ENCODE assay signal across 8 mouse cellular contexts in the genomic region with DNA sequence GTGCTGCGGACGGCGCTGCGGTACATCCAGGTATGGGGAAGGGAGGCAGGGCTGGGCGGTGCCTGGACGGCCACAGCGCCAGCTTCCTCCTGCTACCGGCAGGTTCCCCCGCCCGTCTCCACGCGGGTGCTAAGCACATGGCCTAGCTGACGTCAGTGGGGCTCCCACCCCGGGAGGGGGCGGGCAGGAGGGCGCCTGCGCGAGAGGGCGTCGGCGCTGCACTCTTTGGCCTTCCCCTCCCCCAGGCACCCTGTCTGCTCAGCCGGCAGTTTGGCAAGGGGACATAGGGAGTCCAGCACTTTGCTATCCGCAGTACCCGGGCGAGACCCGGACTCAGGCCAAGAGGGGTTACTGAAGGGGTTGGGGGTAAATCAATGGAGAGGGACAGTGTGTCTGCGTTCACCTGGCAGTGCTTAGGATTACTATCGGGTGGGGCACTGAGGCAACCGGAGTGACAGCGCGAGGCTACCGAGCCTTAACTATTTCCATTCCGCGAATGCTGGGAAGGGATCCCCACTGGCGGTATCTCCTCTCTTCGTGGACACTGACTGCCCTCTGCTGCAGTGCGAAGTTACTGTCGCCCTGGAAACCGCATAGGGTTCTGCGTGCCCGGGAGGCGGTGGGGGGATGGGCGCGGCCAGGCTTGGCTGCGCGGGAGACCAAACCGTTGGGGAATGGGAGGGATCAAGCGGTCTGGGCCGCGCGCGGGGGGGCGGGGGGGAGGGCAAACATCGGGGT. TPM values are rescaled to one million over a fixed set of nuclear protein-coding genes. Genes with fewer than 3 reads are reported as not detected.
DNase-seq lines count a peak whose midpoint lies in the region; ATAC-seq and TF ChIP-seq lines count a peak whose summit lies in the region.

No protein-coding gene starts in this region.

- peak overlapping the region; percentile 56 for H3K4me3 ChIP-seq in embryonic facial prominence, embryonic 13.5 days
- H3K4me3 ChIP-seq in kidney, adult 2 months (ENCODE audit: insufficient read depth, low read depth, low read length): peak overlapping the region; percentile 63
- peak overlapping the region; percentile 56 for H3K4me3 ChIP-seq in limb, embryonic 12.5 days (replicated peaks)
- H3K4me3 ChIP-seq in midbrain, embryonic 14.5 days (replicated peaks; ENCODE audit: low read depth, low read length): peak overlapping the region; percentile 49

- peaks cover 55% of the 10 kb centered on the region for H3K4me1 ChIP-seq in embryonic facial prominence, embryonic 13.5 days
- H3K4me1 ChIP-seq in kidney, adult 2 months (ENCODE audit: control insufficient read depth, insufficient read depth, low read length): peaks cover 57% of the 10 kb centered on the region
- peaks cover 51% of the 10 kb centered on the region for H3K4me1 ChIP-seq in limb, embryonic 12.5 days (replicated peaks)
- peaks cover 17% of the 10 kb centered on the region for H3K4me1 ChIP-seq in midbrain, embryonic 14.5 days (ENCODE audit: control insufficient read depth, insufficient read depth, low read length)

- 0 out of 2 replicates have a peak, but pooled peaks have one; percentile 8 for TF ChIP-seq CTCF in kidney, adult 2 months (conservative IDR thresholded peaks at IDR 0.05; ENCODE audit: insufficient read depth, insufficient read length, low read depth, low read length)

- H3K9ac ChIP-seq in embryonic facial prominence, embryonic 13.5 days: peak overlapping the region; percentile 67
- peak overlapping the region; percentile 69 for H3K9ac ChIP-seq in limb, embryonic 12.5 days (replicated peaks)
- peak overlapping the region; percentile 59 for H3K9ac ChIP-seq in midbrain, embryonic 14.5 days (replicated peaks; ENCODE audit: low read length)

- TF ChIP-seq POLR2A in kidney, adult 2 months (IDR thresholded peaks at IDR 0.05; ENCODE audit: low read depth, low read length): no peak

- H3K27ac ChIP-seq in embryonic facial prominence, embryonic 13.5 days: peak overlapping the region; percentile 94
- H3K27ac ChIP-seq in kidney, adult 2 months (ENCODE audit: insufficient read depth, low read depth, low read length): peak overlapping the region; percentile 97
- peak overlapping the region; percentile 93 for H3K27ac ChIP-seq in limb, embryonic 12.5 days
- H3K27ac ChIP-seq in midbrain, embryonic 14.5 days (replicated peaks; ENCODE audit: low read depth, low read length): peak overlapping the region; percentile 89

- ATAC-seq in embryonic facial prominence, embryonic 13.5 days (ENCODE audit: insufficient number of reproducible peaks, insufficient read depth, low FRiP score, low TSS enrichment, low read depth): peak; percentile 72
- peak; percentile 58 for ATAC-seq in limb, embryonic 12.5 days (ENCODE audit: insufficient number of reproducible peaks, insufficient read depth, low FRiP score, low TSS enrichment, low read depth)
- ATAC-seq in midbrain, embryonic 14.5 days (ENCODE audit: low FRiP score, low TSS enrichment): peak; percentile 70

- H3K4me2 ChIP-seq in embryonic facial prominence, embryonic 13.5 days: peak overlapping the region; percentile 77
- peak overlapping the region; percentile 72 for H3K4me2 ChIP-seq in limb, embryonic 12.5 days
- H3K4me2 ChIP-seq in midbrain, embryonic 14.5 days (ENCODE audit: low read length): peak overlapping the region; percentile 80

- no peaks in the 10 kb centered on the region for H3K27me3 ChIP-seq in embryonic facial prominence, embryonic 13.5 days
- H3K27me3 ChIP-seq in kidney, adult 2 months (replicated peaks; ENCODE audit: control insufficient read depth, insufficient read depth, low read length): no peaks in the 10 kb centered on the region
- H3K27me3 ChIP-seq in limb, embryonic 12.5 days: no peaks in the 10 kb centered on the region
- no peaks in the 10 kb centered on the region for H3K27me3 ChIP-seq in midbrain, embryonic 14.5 days (ENCODE audit: control insufficient read depth, insufficient read depth, low read length)

- no peaks in the 10 kb centered on the region for H3K9me3 ChIP-seq in embryonic facial prominence, embryonic 13.5 days
- H3K9me3 ChIP-seq in limb, embryonic 12.5 days: no peaks in the 10 kb centered on the region
- no peaks in the 10 kb centered on the region for H3K9me3 ChIP-seq in midbrain, embryonic 14.5 days (ENCODE audit: control insufficient read depth, low read length)

- DNase-seq in 3T3-L1 (ENCODE audit: low read depth, low spot score): peak; percentile 80
- DNase-seq in adrenal gland, postnatal 36 days: peak; percentile 97 to 98
- DNase-seq in heart, adult 18-20 months: peak; percentile 95 to 97
- DNase-seq in kidney, adult 2 months: peak; percentile 98
- DNase-seq in midbrain, embryonic 14.5 days: peak; percentile 88
- peak; percentile 93 for DNase-seq in spleen, adult 12 weeks (ENCODE audit: low spot score)

- peaks cover 36% of the 10 kb centered on the region for H3K36me3 ChIP-seq in embryonic facial prominence, embryonic 13.5 days
- H3K36me3 ChIP-seq in kidney, adult 2 months (ENCODE audit: control insufficient read depth, insufficient read depth, low read length): no peaks in the 10 kb centered on the region
- H3K36me3 ChIP-seq in limb, embryonic 12.5 days: peaks cover 33% of the 10 kb centered on the region
- peaks cover 25% of the 10 kb centered on the region for H3K36me3 ChIP-seq in midbrain, embryonic 14.5 days (ENCODE audit: control insufficient read depth, insufficient read depth, low read length)

- 1% methylated on average over 54 of the region's 54 CpGs for WGBS in embryonic facial prominence, embryonic 13.5 days
- under 1% methylated on average over 54 of the region's 54 CpGs for WGBS in kidney, adult 2 months
- WGBS in limb, embryonic 12.5 days: 1% methylated on average over 54 of the region's 54 CpGs
- 1% methylated on average over 54 of the region's 54 CpGs for WGBS in midbrain, embryonic 14.5 days

RNA-seq across cellular contexts. Expression of a gene that starts 7.1 kb away (rescaled TPM):
- total RNA-seq in adrenal gland, postnatal 36 days (2021): 10 to 100 TPM; 27.6 to 30.6 TPM
- polyA plus RNA-seq in embryonic facial prominence, embryonic 13.5 days (2015; fragmentation: Nextera tagmentation; extraction: Ambion mirVana): 5.7 and 6.0 TPM in 2 replicates
- total RNA-seq in heart, adult 18-20 months (2021): 1 to 10 TPM; 5.8 to 6.3 TPM
- polyA plus RNA-seq in kidney, adult 2 months (2012; rRNA removed): 12.8 and 13.9 TPM in 2 replicates
- 4.4 and 5.7 TPM in 2 replicates for polyA plus RNA-seq in limb, embryonic 12.5 days (2016; fragmentation: Nextera tagmentation; extraction: Ambion mirVana)
- 9.8 and 10.3 TPM in 2 replicates for polyA plus RNA-seq in midbrain, embryonic 14.5 days (2014; fragmentation: Nextera tagmentation; extraction: Ambion mirVana)

RNA-seq across cellular contexts. Expression of a gene that starts 59.0 kb away (rescaled TPM):
- 10 to 100 TPM; 19.0 to 22.4 TPM for total RNA-seq in adrenal gland, postnatal 36 days (2021)
- 4.6 and 4.7 TPM in 2 replicates for polyA plus RNA-seq in embryonic facial prominence, embryonic 13.5 days (2015; fragmentation: Nextera tagmentation; extraction: Ambion mirVana)
- 1 to 10 TPM; 5.3 to 5.7 TPM for total RNA-seq in heart, adult 18-20 months (2021)
- 27.5 and 31.0 TPM in 2 replicates for polyA plus RNA-seq in kidney, adult 2 months (2012; rRNA removed)
- polyA plus RNA-seq in limb, embryonic 12.5 days (2016; fragmentation: Nextera tagmentation; extraction: Ambion mirVana): 5.2 and 5.9 TPM in 2 replicates
- 24.3 and 25.7 TPM in 2 replicates for polyA plus RNA-seq in midbrain, embryonic 14.5 days (2014; fragmentation: Nextera tagmentation; extraction: Ambion mirVana)

Comparison
In these comparisons a context has a peak if more than half of its experiments do, and no peak if none do; other contexts are left out.
1. Peak in every context shown above with its lines: DNase-seq, ATAC-seq, H3K4me3 ChIP-seq and H3K27ac ChIP-seq.